Mouse (Mus musculus): ENCODE data around the gene Trappc5. TPM values are rescaled to one million over a fixed set of nuclear protein-coding genes. Genes with fewer than 3 reads are reported as not detected.

The Trappc5 gene
- total RNA-seq, 2 experiments from 2014 or later = 19.5 to 23.1 TPM

Other genes starting within 250 kb of the Trappc5 start
- 10 to 100 TPM; 13.3 to 16.1 TPM for gene Pex11g, start 208.6 kb upstream of the Trappc5 start, total RNA-seq (2021)
- gene Tex45, start 205.4 kb upstream of the Trappc5 start, total RNA-seq (2021) = under 1 TPM in 1 of 2 experiments, not detected in 1; 0.27 TPM
- 10 to 100 TPM; 23.9 to 25.3 TPM for gene Zfp358, start 183.2 kb upstream of the Trappc5 start, total RNA-seq (2021)
- 10 to 100 TPM; 30.2 to 37.6 TPM for gene Mcoln1, start 175.8 kb upstream of the Trappc5 start, total RNA-seq (2021)
- 10 to 100 TPM; 24.2 to 39.3 TPM for gene Pnpla6, start 160.9 kb upstream of the Trappc5 start, total RNA-seq (2021)
- 1 to 10 TPM in 1 of 2 experiments, under 1 TPM in 1; 0.61 to 1.9 TPM for gene C330021F23Rik, start 108.3 kb upstream of the Trappc5 start, total RNA-seq (2021)
- gene Camsap3, start 89.0 kb upstream of the Trappc5 start, total RNA-seq (2021) = 10 to 100 TPM in 1 of 2 experiments, 1 to 10 TPM in 1; 9.1 to 13.8 TPM
- gene Xab2, start 55.0 kb upstream of the Trappc5 start, total RNA-seq (2021) = 10 to 100 TPM; 33.1 to 33.9 TPM
- 100 to 1,000 TPM; 104 to 118 TPM for gene Pet100, start 54.8 kb upstream of the Trappc5 start, total RNA-seq (2021)
- gene Pcp2, start 50.8 kb upstream of the Trappc5 start, total RNA-seq (2021) = not detected
- 10 to 100 TPM; 70.1 to 89.1 TPM for gene Stxbp2, start 45.3 kb upstream of the Trappc5 start, total RNA-seq (2021)
- 10 to 100 TPM in 1 of 2 experiments, 1 to 10 TPM in 1; 3.7 to 33.4 TPM for gene Retn, start 20.5 kb upstream of the Trappc5 start, total RNA-seq (2021)
- gene Mcemp1, start 10.5 kb upstream of the Trappc5 start, total RNA-seq (2021) = 1 to 10 TPM; 1.2 to 1.7 TPM
- 10 to 100 TPM; 28.3 to 29.9 TPM for gene Fcor, start 3.9 kb upstream of the Trappc5 start, total RNA-seq (2021)
- gene Fcer2a, start 17.9 kb downstream of the Trappc5 start, total RNA-seq (2021) = 1 to 10 TPM; 2.5 to 3.4 TPM
- 10 to 100 TPM in 1 of 2 experiments, 1 to 10 TPM in 1; 7.4 to 14.3 TPM for gene Clec4g, start 44.4 kb downstream of the Trappc5 start, total RNA-seq (2021)
- under 1 TPM; 0.63 to 0.79 TPM for gene Cd209a, start 72.7 kb downstream of the Trappc5 start, total RNA-seq (2021)
- not detected for gene Cd209e, start 178.0 kb downstream of the Trappc5 start, total RNA-seq (2021)
- 1 to 10 TPM in 1 of 2 experiments, under 1 TPM in 1; 0.88 to 1.3 TPM for gene Cd209d, start 202.3 kb downstream of the Trappc5 start, total RNA-seq (2021)

Data from adrenal gland, postnatal 10 days (tissue).